Mouse (Mus musculus) ES-Bruce4 (cell line): ENCODE data around the gene Cnbp.

ENCODE experiments used
- CTCF ChIP-seq: IDR thresholded peaks from one replicate; pipeline ENCODE4 v1.8.1; 2011; ENCODE audit warnings: low read depth, low read length
- EP300 ChIP-seq: IDR thresholded peaks from 2 replicates; pipeline ENCODE4 v1.6.1; 2011; ENCODE audit warnings: low read depth, low read length; ENCODE audit not compliant: insufficient read depth

DNA sequence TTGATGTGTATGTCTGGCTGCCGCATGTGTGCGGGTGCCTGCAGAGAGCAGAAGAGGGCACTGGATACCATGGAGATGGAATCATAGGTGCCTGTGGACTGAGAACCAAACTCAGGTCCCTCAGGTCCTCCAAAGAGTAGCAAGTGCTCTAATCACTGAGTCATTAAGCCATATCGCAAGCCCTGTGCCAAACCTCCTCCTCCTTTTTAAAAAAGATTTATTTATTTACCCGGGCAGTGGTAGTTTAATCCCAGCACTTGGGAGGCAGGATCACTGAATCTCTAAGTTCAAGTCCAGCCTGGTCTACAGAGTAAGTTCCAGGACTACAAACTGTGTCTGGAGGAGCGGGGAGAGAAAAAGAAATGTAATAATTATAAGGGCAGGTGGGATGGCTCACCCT lies 36.4 kb downstream of the Cnbp start:
- TF ChIP-seq CTCF (no peak), EP300 (no peak)
